Mouse (Mus musculus) heart, postnatal 4 days (tissue): ENCODE data around the gene Stxbp6. TPM values are rescaled to one million over a fixed set of nuclear protein-coding genes. Genes with fewer than 3 reads are reported as not detected.

Experiments
- DNase-seq: peaks from one replicate; pipeline ENCODE4 v3.0.0; 2021
- total RNA-seq, 2 experiments: library from RNA; stranded (reverse); gene quantifications; 2 replicates each; pipeline ENCODE4 v1.2.3; 2021

The Stxbp6 gene
- total RNA-seq, 2 experiments from 2014 or later = 12.2 to 15.5 TPM

- no peak for DNase-seq
Measured at GRCm38 (mm10) chr12:44993391-44993790, 81.1 kb downstream of the Stxbp6 start.

DNA sequence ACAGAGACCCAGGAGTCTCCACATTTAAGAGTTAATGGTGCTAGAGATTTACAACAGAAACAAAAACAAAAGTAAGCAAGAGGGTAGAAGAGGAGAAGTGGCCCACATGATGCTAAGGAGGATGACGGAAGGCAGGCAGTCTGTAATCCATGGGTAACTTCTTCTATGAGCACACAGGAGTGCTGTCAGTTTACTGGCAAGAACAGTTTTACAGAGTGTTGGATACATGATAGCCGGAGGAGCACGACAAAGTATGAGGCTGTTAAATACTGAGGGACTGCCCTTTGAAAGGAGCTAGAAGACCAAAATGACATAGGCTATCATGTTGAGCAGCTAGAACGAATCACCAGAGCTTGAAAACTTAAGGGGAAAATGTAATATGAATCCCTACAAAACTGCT lies 81.7 kb downstream of the Stxbp6 start:
- no peak for DNase-seq

GRCm38 (mm10) chr12:44990379-44990778 lies 84.1 kb downstream of the Stxbp6 start:
- no peak for DNase-seq

DNA sequence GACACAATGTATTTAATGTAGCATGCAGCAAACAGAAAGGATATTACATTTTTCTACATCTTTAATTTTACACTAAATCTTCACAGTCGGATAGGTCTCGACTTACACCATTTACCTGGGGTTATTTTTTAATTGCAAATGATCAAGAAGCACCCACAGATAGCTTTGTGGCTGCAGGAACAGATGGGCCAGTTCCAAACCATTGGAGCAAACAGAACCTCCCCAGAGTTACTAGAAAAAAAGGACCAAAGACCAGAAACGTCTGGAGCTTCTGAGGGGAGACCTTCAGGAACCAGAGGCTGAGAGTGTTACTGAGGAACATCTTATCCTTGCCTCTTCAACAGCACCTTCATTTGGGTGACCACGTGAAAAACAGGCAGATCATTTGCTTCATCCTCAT lies 85.5 kb downstream of the Stxbp6 start:
- DNase-seq = no peak

GRCm38 (mm10) chr12:44987762-44988161 lies 86.7 kb downstream of the Stxbp6 start:
- DNase-seq = no peak

DNA sequence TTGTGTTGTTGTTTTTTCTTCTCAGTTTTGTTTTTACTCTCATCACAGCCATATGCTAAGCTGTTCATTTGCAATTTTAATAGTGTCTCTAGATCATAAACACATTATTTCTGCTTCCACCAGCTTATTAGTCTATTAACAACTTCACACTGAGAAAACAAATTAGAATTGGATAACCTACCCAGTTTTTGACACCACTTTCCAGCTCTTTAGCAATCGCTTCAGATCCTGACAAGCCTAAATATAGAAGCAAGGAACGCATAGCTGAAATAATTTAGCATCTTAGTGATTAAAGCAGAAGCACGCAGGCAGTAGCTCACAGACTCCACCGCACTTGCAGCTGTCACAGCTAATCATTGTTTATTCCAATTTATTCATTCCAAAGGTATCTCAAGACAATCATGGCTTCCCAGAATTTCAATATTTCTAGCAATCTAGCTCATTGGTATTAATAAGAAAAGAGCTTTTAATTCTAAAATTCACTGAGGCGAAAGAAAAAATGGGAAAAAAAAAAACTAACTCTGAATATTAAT lies 95.1 kb downstream of the Stxbp6 start:
- DNase-seq = no peak

- DNase-seq = peak; percentile 48
Measured at GRCm38 (mm10) chr12:44975266-44975665, 99.2 kb downstream of the Stxbp6 start.

- no peak for DNase-seq
Measured at GRCm38 (mm10) chr12:44971477-44971876, 103.0 kb downstream of the Stxbp6 start.

DNA sequence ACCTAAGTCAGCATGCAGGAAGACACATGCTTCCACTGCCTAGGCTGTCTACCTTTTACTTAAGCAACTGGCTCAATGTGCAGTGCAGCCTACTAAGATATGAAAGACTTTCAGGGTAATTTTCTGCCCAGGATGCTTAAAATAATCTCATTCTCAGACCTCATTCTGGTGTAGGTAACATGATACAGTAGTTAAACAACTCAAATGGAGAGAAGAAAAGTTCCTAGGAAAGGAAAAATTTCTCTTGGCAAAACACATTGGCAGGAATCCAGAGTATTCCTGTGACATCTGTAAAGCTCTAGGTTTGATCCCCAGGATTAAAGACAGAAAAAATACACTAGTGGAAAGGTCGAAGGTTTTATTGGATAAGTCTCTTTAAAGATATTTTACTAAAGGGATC lies 107.1 kb downstream of the Stxbp6 start:
- DNase-seq = no peak

- no peak for DNase-seq
Measured at GRCm38 (mm10) chr12:44957474-44957873, 117.0 kb downstream of the Stxbp6 start.

DNA sequence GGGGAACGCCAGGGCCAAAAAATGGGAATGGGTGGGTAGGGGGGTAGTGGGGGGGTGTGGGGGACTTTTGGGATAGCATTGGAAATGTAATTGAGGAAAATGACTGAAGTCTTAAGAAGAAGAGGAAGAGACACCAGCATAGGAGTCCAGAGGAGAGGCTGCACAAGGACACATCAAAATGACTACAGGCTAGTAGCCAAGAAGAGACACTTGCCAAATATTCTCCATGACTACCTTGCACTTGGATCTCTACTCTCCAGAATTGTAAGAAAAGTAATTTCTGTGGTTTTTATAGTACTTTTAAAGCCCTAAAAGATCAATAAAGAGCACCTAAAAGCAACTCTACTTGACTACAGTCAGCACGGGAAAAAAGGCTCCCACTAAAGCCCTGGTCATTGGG lies 121.4 kb downstream of the Stxbp6 start:
- no peak for DNase-seq

DNA sequence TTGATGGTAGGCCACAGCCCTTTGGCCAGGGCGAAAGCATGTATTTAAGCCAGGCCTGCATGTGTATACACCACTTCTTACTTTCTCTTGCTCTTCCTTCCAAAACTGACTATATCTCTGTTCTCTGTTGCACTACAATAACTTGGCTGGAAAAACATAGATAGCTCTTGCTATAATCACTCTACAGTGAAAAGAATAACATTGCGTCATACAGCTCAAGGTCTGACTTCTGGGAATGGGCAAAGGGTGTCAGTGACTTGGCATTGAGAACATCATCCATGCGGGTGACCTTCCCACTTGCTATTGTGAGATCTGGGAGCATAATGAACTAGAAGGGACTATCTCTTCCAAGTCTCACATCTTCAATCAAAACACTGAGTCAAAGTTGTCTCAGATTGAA lies 122.4 kb downstream of the Stxbp6 start:
- DNase-seq = no peak

- no peak for DNase-seq
Measured at GRCm38 (mm10) chr12:44950559-44950958, 124.0 kb downstream of the Stxbp6 start.

- DNase-seq = no peak
Measured at GRCm38 (mm10) chr12:44947823-44948222, 126.7 kb downstream of the Stxbp6 start.

DNA sequence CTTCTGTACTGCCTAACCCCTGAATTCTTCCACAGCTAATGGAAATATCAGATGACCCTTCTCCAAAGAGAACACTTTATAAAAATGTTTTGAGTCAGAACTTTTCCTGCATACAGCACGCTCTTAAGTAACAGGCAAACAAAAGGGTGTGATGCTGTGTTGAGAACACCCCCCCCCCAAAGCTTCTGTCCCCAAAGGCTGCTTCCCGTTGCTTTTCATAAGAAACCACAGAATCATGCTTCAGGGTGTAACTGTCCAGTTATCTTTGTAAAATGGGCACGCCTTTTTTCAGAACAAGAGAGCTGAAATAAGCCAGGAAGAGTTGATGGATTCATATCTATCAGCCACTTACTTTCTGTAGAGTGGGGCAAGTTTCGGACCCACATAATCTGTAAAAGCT lies 134.2 kb downstream of the Stxbp6 start:
- no peak for DNase-seq

DNA sequence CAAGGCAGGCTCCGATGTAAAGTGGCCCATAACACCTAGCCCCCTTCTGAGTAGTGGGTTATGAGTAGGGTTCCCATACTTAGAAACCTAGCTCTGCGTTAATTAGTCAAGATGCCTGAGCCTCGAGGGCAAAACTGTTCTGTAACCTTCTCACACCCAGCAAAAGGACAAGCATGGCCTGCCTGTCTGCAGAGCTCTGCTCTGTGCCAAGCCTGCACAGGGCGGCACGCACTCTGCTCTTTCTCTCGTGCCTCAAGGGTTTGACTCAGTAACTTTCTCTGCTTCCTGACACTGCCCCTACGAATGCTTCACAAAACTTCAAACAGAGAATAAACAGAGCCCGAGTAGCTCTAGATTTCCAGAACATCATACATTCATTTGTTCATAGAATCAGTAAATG lies 135.4 kb downstream of the Stxbp6 start:
- no peak for DNase-seq

GRCm38 (mm10) chr12:44932954-44933353 lies 141.6 kb downstream of the Stxbp6 start:
- no peak for DNase-seq

- DNase-seq = no peak
Measured at GRCm38 (mm10) chr12:44931716-44932115, 142.8 kb downstream of the Stxbp6 start.

DNA sequence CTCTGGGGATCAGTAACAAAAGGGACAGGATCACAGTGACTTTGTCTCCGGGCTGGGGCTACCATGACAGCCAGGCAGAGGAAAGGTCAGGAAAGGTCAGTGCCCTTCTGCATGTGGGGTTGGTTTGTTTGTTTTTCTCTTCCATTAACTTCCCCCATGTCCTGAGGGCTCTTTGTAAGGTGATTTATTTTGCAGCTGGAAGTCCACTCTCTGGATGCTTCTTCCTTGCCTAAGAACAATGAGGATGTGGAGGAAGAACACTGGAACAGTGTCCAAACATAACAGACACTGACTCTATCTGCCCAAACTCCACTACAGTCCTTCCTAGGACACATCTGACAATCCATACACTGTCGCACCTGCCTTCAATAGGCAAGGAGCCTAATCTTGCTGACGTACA lies 146.1 kb downstream of the Stxbp6 start:
- no peak for DNase-seq

- DNase-seq = no peak
Measured at GRCm38 (mm10) chr12:44925901-44926300, 148.6 kb downstream of the Stxbp6 start.

GRCm38 (mm10) chr12:44923273-44923672 lies 151.2 kb downstream of the Stxbp6 start:
- DNase-seq = no peak

GRCm38 (mm10) chr12:44922241-44922640 lies 152.3 kb downstream of the Stxbp6 start:
- DNase-seq = no peak

- DNase-seq = no peak
Measured at GRCm38 (mm10) chr12:44919613-44920012, 154.9 kb downstream of the Stxbp6 start.

GRCm38 (mm10) chr12:44918929-44919328 lies 155.6 kb downstream of the Stxbp6 start:
- DNase-seq = no peak

- no peak for DNase-seq
Measured at GRCm38 (mm10) chr12:44913854-44914253, 160.7 kb downstream of the Stxbp6 start.
